Mouse (Mus musculus) heart, adult 2 months (tissue): ENCODE measurements at regions not wholly inside any gene's neighbourhood (a gene's known extent, or its start where the extent isn't known, plus 50 kb on each side); places are given as distances from the start of the nearest gene placed in this dataset.

Source experiments
- CTCF ChIP-seq: fragments of 200-600 bp; IDR thresholded peaks from 2 replicates; pipeline ENCODE4 v1.8.1; 2022; ENCODE audit warnings: antibody characterized with exemption, mild to moderate bottlenecking, moderate library complexity
- POLR2A ChIP-seq: fragments of 200-500 bp; IDR thresholded peaks from 2 replicates; pipeline ENCODE4 v1.6.1; 2011; ENCODE audit warnings: mild to moderate bottlenecking, low read depth, low read length, control low read depth; ENCODE audit not compliant: insufficient read depth

GRCm38 (mm10) chr9:101616261-101616660, 245.4 kb upstream of the 9630041A04Rik start:
- TF ChIP-seq POLR2A (no peak), CTCF (no peak)
